Mouse (Mus musculus) hindbrain, postnatal 0 days (tissue): ENCODE measurements around the gene Cers1. TPM values are rescaled to one million over a fixed set of nuclear protein-coding genes. Genes with fewer than 3 reads are reported as not detected.

Experiments
- ATAC-seq: fragments of 200-750 bp; cut with Nextera tagmentation; 2 replicates; pipeline ENCODE4 v1.8.0; 2017; ENCODE audit warnings: mild to moderate bottlenecking, moderate TSS enrichment, moderate library complexity
- DNase-seq: peaks from one replicate; pipeline ENCODE4 v3.0.0-alpha.2; 2015; ENCODE audit warnings: low spot score
- H3K27ac ChIP-seq: fragments of 300-500 bp; sonication (generic); 2 replicates; pipeline ENCODE4 v1.5.1; 2014; ENCODE audit warnings: mild to moderate bottlenecking
- H3K27me3 ChIP-seq: fragments of 300-500 bp; sonication (generic); 2 replicates; pipeline ENCODE4 v1.6.1; 2014; ENCODE audit warnings: low read length, mixed read lengths; ENCODE audit not compliant: insufficient read depth
- H3K36me3 ChIP-seq: fragments of 300-500 bp; sonication (generic); 2 replicates; pipeline ENCODE4 v1.6.1; 2014; ENCODE audit warnings: low read length, mixed read lengths; ENCODE audit not compliant: insufficient read depth
- H3K4me1 ChIP-seq: fragments of 300-500 bp; sonication (generic); 2 replicates; pipeline ENCODE4 v1.6.1; 2014; ENCODE audit warnings: antibody characterized with exemption, low read length, mixed read lengths; ENCODE audit not compliant: insufficient read depth
- H3K4me2 ChIP-seq: fragments of 300-500 bp; sonication (generic); 2 replicates; pipeline ENCODE4 v1.6.1; 2014; ENCODE audit warnings: low read depth, mild to moderate bottlenecking, low read length, moderate library complexity, mixed read lengths
- H3K4me3 ChIP-seq: fragments of 300-500 bp; sonication (generic); 2 replicates; pipeline ENCODE4 v1.5.1; 2014; ENCODE audit warnings: low read length
- H3K9ac ChIP-seq: fragments of 300-500 bp; sonication (generic); replicated peaks from 2 replicates; pipeline ENCODE4 v1.6.1; 2014; ENCODE audit warnings: mild to moderate bottlenecking, low read length, moderate library complexity, mixed read lengths
- H3K9me3 ChIP-seq: fragments of 300-500 bp; sonication (generic); 2 replicates; pipeline ENCODE4 v1.6.1; 2016; ENCODE audit warnings: low read length, mixed read lengths
- CTCF ChIP-seq: IDR thresholded peaks from 2 replicates; pipeline ENCODE4 v1.5.1; 2016; ENCODE audit warnings: antibody characterized with exemption, control low read depth, low read depth
- WGBS: fragments of 180-500 bp; shearing (Covaris S2); extraction: QIAGEN DNeasy Blood & Tissue Kit; methylation state at CpG from one replicate; pipeline ENCODE4 v1.1.7; 2014; 5-methylcytosine and 5-hydroxymethylcytosine counted together
- polyA plus RNA-seq: library from polyadenylated mRNA; unstranded; fragments of >200 nt; fragmentation: Nextera tagmentation; extraction: Ambion mirVana; gene quantifications from 2 replicates; pipeline ENCODE4 v1.2.1, GENCODE M21; 2015
- total RNA-seq: library from RNA; depleted of rRNA; stranded (reverse); fragments of >200 nt; gene quantifications from 2 replicates; pipeline ENCODE4 v1.2.3, GENCODE M21; 2014; rRNA removed

Gene Cers1
- total and polyA plus RNA-seq, 2 experiments from 2014 or later: 45.5 to 92.5 TPM

DNA sequence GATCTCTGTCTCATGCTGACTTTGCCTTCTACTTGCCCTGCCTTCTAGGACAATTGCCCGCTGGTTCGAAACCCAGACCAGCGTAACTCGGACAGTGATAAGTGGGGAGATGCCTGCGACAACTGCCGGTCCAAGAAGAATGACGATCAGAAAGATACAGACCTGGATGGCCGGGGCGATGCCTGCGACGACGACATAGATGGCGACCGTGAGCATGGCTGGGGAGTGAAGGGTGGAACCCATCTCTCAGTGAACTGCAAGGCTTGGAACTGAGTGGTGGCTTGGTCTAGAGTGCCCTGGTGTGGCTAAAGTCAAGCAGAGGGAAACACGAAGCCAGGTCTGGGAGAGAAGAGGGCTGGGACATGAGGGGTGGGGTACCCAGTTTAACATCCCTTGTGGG lies 61.5 kb downstream of the Cers1 start:
- H3K9me3 ChIP-seq: no peaks in the 10 kb centered on the region
- H3K4me2 ChIP-seq: no peak overlapping the region
- no peaks in the 10 kb centered on the region for H3K4me1 ChIP-seq
- H3K4me3 ChIP-seq: no peak overlapping the region
- H3K36me3 ChIP-seq: no peaks in the 10 kb centered on the region
- 16% methylated on average over 15 of the region's 15 CpGs for WGBS
- DNase-seq: no peak
- peaks cover 58% of the 10 kb centered on the region for H3K27me3 ChIP-seq
- TF ChIP-seq CTCF: peak; percentile 44
- no peak overlapping the region for H3K27ac ChIP-seq
- H3K9ac ChIP-seq: no peak overlapping the region
- no peak for ATAC-seq

DNA sequence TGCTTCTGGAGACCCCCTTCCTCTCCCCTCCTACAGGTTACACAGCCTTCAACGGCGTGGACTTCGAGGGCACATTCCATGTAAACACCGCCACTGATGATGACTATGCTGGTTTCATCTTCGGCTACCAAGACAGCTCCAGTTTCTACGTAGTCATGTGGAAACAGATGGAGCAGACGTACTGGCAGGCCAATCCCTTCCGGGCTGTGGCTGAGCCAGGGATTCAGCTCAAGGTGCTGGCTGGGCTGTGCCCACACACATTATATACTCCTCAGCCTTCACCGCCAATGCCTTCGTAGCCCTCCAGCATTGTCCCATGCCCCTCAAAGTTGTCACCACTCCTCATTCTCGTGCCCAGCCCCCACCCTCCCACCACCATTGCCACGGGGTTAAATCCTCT lies 64.5 kb downstream of the Cers1 start:
- 85% methylated on average over 12 of the region's 12 CpGs for WGBS
- Histone ChIP-seq H3K36me3 (peaks cover 6% of the 10 kb centered on the region; the same call in 1 of the 2 replicates), H3K27ac (no peak overlapping the region), H3K4me1 (no peaks in the 10 kb centered on the region), H3K27me3 (peaks cover 34% of the 10 kb centered on the region), H3K9me3 (no peaks in the 10 kb centered on the region), H3K9ac (no peak overlapping the region), H3K4me3 (no peak overlapping the region), H3K4me2 (no peak overlapping the region)
- no peak for DNase-seq
- ATAC-seq: no peak
- no peak for TF ChIP-seq CTCF

Other genes with a start within 250 kb of the Cers1 start
- 0.25 TPM in 1 of 2 replicates, not detected in the other for gene Tm6sf2, start 242.9 kb upstream of the Cers1 start, total RNA-seq
- gene Tm6sf2, start 242.9 kb upstream of the Cers1 start, polyA plus RNA-seq: 0.19 and 0.37 TPM in 2 replicates
- gene Hapln4, start 232.3 kb upstream of the Cers1 start, total RNA-seq: 2.0 and 4.5 TPM in 2 replicates
- 2.5 and 2.9 TPM in 2 replicates for gene Hapln4, start 232.3 kb upstream of the Cers1 start, polyA plus RNA-seq
- 429 and 473 TPM in 2 replicates for gene Ncan, start 194.9 kb upstream of the Cers1 start, total RNA-seq
- 155 and 183 TPM in 2 replicates for gene Ncan, start 194.9 kb upstream of the Cers1 start, polyA plus RNA-seq
- 6.1 and 9.4 TPM in 2 replicates for gene Nr2c2ap, start 184.4 kb upstream of the Cers1 start, total RNA-seq
- gene Nr2c2ap, start 184.4 kb upstream of the Cers1 start, polyA plus RNA-seq: 48.5 and 50.2 TPM in 2 replicates
- 13.8 and 20.5 TPM in 2 replicates for gene Rfxank, start 176.6 kb upstream of the Cers1 start, total RNA-seq
- 8.4 and 9.7 TPM in 2 replicates for gene Rfxank, start 176.6 kb upstream of the Cers1 start, polyA plus RNA-seq
- gene Borcs8, start 176.3 kb upstream of the Cers1 start, total RNA-seq: 71.4 and 74.0 TPM in 2 replicates
- gene Borcs8, start 176.3 kb upstream of the Cers1 start, polyA plus RNA-seq: 47.5 and 55.0 TPM in 2 replicates
- gene Mef2b, start 176.1 kb upstream of the Cers1 start, total RNA-seq: 0.40 and 0.52 TPM in 2 replicates
- 0.90 and 1.1 TPM in 2 replicates for gene Mef2b, start 176.1 kb upstream of the Cers1 start, polyA plus RNA-seq
- 53.7 and 72.4 TPM in 2 replicates for gene Tmem161a, start 143.4 kb upstream of the Cers1 start, total RNA-seq
- gene Tmem161a, start 143.4 kb upstream of the Cers1 start, polyA plus RNA-seq: 45.2 and 46.4 TPM in 2 replicates
- gene Slc25a42, start 103.5 kb upstream of the Cers1 start, total RNA-seq: 12.0 and 17.1 TPM in 2 replicates
- gene Slc25a42, start 103.5 kb upstream of the Cers1 start, polyA plus RNA-seq: 8.2 and 8.3 TPM in 2 replicates
- gene Sugp2, start 81.5 kb upstream of the Cers1 start, total RNA-seq: 123 and 128 TPM in 2 replicates
- gene Sugp2, start 81.5 kb upstream of the Cers1 start, polyA plus RNA-seq: 56.7 and 61.4 TPM in 2 replicates
- gene Armc6, start 81.3 kb upstream of the Cers1 start, total RNA-seq: 108 TPM in 2 replicates
- 96.4 and 102 TPM in 2 replicates for gene Armc6, start 81.3 kb upstream of the Cers1 start, polyA plus RNA-seq
- 40.3 and 42.3 TPM in 2 replicates for gene Homer3, start 32.9 kb upstream of the Cers1 start, total RNA-seq
- 20.4 and 21.2 TPM in 2 replicates for gene Homer3, start 32.9 kb upstream of the Cers1 start, polyA plus RNA-seq
- 36.4 and 53.8 TPM in 2 replicates for gene Ddx49, start 13.3 kb upstream of the Cers1 start, total RNA-seq
- gene Ddx49, start 13.3 kb upstream of the Cers1 start, polyA plus RNA-seq: 40.4 and 47.5 TPM in 2 replicates
- gene Cope, start 13.3 kb upstream of the Cers1 start, total RNA-seq: 126 and 159 TPM in 2 replicates
- gene Cope, start 13.3 kb upstream of the Cers1 start, polyA plus RNA-seq: 286 and 291 TPM in 2 replicates
- 5.3 and 8.4 TPM in 2 replicates for gene Gdf1, start 14.0 kb downstream of the Cers1 start, total RNA-seq
- gene Gdf1, start 14.0 kb downstream of the Cers1 start, polyA plus RNA-seq: 6.0 and 6.9 TPM in 2 replicates
- 40.4 and 48.4 TPM in 2 replicates for gene Upf1, start 37.5 kb downstream of the Cers1 start, total RNA-seq
- gene Upf1, start 37.5 kb downstream of the Cers1 start, polyA plus RNA-seq: 8.6 and 10.3 TPM in 2 replicates
- gene Comp, start 57.8 kb downstream of the Cers1 start, total RNA-seq: 0.21 and 0.29 TPM in 2 replicates
- 0.25 and 0.33 TPM in 2 replicates for gene Comp, start 57.8 kb downstream of the Cers1 start, polyA plus RNA-seq
- 51.8 and 54.0 TPM in 2 replicates for gene Crtc1, start 123.8 kb downstream of the Cers1 start, total RNA-seq
- gene Crtc1, start 123.8 kb downstream of the Cers1 start, polyA plus RNA-seq: 31.5 and 39.3 TPM in 2 replicates
- 61.8 and 65.4 TPM in 2 replicates for gene Klhl26, start 161.2 kb downstream of the Cers1 start, total RNA-seq
- gene Klhl26, start 161.2 kb downstream of the Cers1 start, polyA plus RNA-seq: 33.6 and 35.8 TPM in 2 replicates
- gene Tmem59l, start 171.6 kb downstream of the Cers1 start, total RNA-seq: 196 and 198 TPM in 2 replicates
- gene Tmem59l, start 171.6 kb downstream of the Cers1 start, polyA plus RNA-seq: 191 and 205 TPM in 2 replicates
- 6.5 and 26.7 TPM in 2 replicates for gene Crlf1, start 177.4 kb downstream of the Cers1 start, total RNA-seq
- 16.3 and 17.3 TPM in 2 replicates for gene Crlf1, start 177.4 kb downstream of the Cers1 start, polyA plus RNA-seq
- gene Rex1bd, start 191.0 kb downstream of the Cers1 start, total RNA-seq: 140 TPM in 2 replicates
- 188 and 190 TPM in 2 replicates for gene Rex1bd, start 191.0 kb downstream of the Cers1 start, polyA plus RNA-seq
- gene Uba52, start 195.0 kb downstream of the Cers1 start, total RNA-seq: 510 and 535 TPM in 2 replicates
- gene Uba52, start 195.0 kb downstream of the Cers1 start, polyA plus RNA-seq: 717 and 784 TPM in 2 replicates
- 532 and 593 TPM in 2 replicates for gene Fkbp8, start 211.9 kb downstream of the Cers1 start, total RNA-seq
- 343 and 360 TPM in 2 replicates for gene Fkbp8, start 211.9 kb downstream of the Cers1 start, polyA plus RNA-seq
- 48.7 and 56.8 TPM in 2 replicates for gene Kxd1, start 212.2 kb downstream of the Cers1 start, total RNA-seq
- gene Kxd1, start 212.2 kb downstream of the Cers1 start, polyA plus RNA-seq: 53.8 and 56.6 TPM in 2 replicates
- 15.6 and 16.7 TPM in 2 replicates for gene Ell, start 223.7 kb downstream of the Cers1 start, total RNA-seq
- 10.0 and 10.8 TPM in 2 replicates for gene Ell, start 223.7 kb downstream of the Cers1 start, polyA plus RNA-seq